Mouse (Mus musculus): ENCODE results near the gene Olfr107. TPM values are rescaled to one million over a fixed set of nuclear protein-coding genes. Genes with fewer than 3 reads are reported as not detected.

The Olfr107 gene
- not detected in 2 replicates for polyA plus RNA-seq (2015; fragmentation: Nextera tagmentation; extraction: Ambion mirVana)

GRCm38 (mm10) chr17:37398926-37399325, at the start of gene Olfr107:
Gene Olfr107 (plus strand): TSS chr17:37399226.

DNA sequence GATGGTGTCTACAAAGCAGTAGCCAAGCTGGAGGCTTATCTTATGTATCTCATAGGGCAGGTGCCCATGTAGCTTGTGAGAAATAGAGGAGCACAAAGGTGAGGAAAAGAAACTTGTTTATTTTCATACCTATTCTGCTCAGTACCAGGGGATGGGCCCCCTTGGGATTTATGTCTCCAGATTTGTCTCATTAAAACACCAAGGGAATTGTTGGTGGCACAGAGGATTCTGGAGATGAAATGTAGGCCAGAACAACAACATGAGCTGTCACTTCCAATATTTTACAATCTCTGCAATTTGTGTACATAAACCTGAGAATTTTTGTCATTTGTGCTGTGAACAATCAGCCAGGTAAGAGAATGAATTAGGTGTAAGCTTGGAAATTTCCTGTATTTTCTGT, 39.7 kb upstream of the Olfr107 start, which contains the start of gene Olfr104-ps:
Olfr104-ps (plus strand) TSS at position 301 of the 400 bp plus-strand sequence.

DNA sequence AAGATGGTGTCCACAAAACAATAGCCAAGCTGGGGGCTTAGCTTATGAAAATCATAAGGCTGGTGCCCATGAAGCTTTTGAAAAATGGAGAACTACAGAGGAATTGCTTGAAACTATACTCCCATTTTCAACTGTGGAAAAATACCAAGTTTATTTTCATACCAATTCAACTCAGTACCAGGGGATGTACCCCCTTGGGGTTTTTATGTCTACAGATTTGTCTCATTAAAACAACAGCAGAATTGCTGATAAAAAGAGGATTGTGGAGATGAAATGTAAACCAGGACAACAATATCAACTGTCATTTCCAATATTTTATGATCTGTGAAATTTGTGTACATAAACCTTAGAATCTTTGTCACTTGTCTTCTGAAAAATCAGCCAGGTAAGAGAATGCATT, 20.3 kb upstream of the Olfr107 start, which contains the start of gene Olfr105-ps:
Olfr105-ps (plus strand) TSS at position 301 of the 400 bp plus-strand sequence.

DNA sequence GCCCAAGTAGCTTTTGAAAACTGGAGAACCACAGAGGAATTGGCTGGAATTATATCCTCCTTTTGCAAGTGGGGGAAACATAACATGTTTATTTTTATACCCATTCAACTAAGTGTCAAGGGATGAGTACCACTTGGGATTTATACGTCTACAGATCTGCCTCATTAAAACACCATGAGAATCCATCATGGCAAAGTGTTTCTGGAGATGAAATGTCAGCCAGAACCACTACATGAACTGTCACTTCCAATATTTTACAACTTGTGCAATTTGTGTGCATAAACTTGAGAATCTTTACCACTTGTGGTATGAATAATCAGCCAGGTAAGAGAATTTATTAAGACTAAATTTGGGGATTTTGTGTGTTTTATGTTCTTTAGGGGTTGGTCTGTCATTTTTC, 8.9 kb upstream of the Olfr107 start, which contains the start of gene Olfr106-ps:
Olfr106-ps (plus strand) TSS at position 301 of the 400 bp plus-strand sequence.

DNA sequence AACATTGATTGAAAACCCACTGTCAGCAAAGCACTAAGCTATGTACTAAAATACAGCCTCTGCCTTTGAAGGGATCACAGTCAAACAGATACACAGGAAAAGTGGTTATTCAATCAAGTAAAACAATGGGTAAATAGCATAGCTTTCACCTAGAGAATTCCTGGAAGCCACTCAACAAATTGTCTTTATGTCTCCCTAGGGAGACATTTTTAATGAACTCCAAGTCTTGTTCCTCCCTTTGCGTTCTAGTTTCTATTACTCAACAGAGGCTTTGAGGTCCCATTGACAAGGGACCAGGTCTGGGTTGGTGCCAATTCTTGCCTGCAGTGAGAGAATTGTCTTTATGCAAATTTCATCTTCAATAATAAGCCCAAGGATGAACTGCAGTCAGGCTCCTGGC, 46.2 kb downstream of the Olfr107 start, which contains the start of gene Olfr108:
Olfr108 (plus strand) TSS at position 301 of the 400 bp plus-strand sequence.

Other genes starting within 250 kb of the Olfr107 start
- gene Olfr93, start 237.7 kb upstream of the Olfr107 start, polyA plus RNA-seq (2015; fragmentation: Nextera tagmentation; extraction: Ambion mirVana) = not detected in 2 replicates
- 0.13 TPM in 1 of 2 replicates, not detected in the other for gene Ubd, start 205.3 kb upstream of the Olfr107 start, polyA plus RNA-seq (2015; fragmentation: Nextera tagmentation; extraction: Ambion mirVana)
- 0.18 and 0.19 TPM in 2 replicates for gene Olfr94, start 198.2 kb upstream of the Olfr107 start, polyA plus RNA-seq (2015; fragmentation: Nextera tagmentation; extraction: Ambion mirVana)
- not detected in 2 replicates for gene Olfr95, start 186.1 kb upstream of the Olfr107 start, polyA plus RNA-seq (2015; fragmentation: Nextera tagmentation; extraction: Ambion mirVana)
- gene Olfr96, start 179.1 kb upstream of the Olfr107 start, polyA plus RNA-seq (2015; fragmentation: Nextera tagmentation; extraction: Ambion mirVana) = not detected in 2 replicates
- not detected in 2 replicates for gene Olfr97, start 161.9 kb upstream of the Olfr107 start, polyA plus RNA-seq (2015; fragmentation: Nextera tagmentation; extraction: Ambion mirVana)
- not detected in 2 replicates for gene Olfr98, start 135.5 kb upstream of the Olfr107 start, polyA plus RNA-seq (2015; fragmentation: Nextera tagmentation; extraction: Ambion mirVana)
- gene H2-M3, start 129.0 kb upstream of the Olfr107 start, polyA plus RNA-seq (2015; fragmentation: Nextera tagmentation; extraction: Ambion mirVana) = 3.8 and 4.2 TPM in 2 replicates
- gene Olfr99, start 115.8 kb upstream of the Olfr107 start, polyA plus RNA-seq (2015; fragmentation: Nextera tagmentation; extraction: Ambion mirVana) = not detected in 2 replicates
- gene Olfr101, start 94.9 kb upstream of the Olfr107 start, polyA plus RNA-seq (2015; fragmentation: Nextera tagmentation; extraction: Ambion mirVana) = not detected in 2 replicates
- gene Olfr102, start 82.2 kb upstream of the Olfr107 start, polyA plus RNA-seq (2015; fragmentation: Nextera tagmentation; extraction: Ambion mirVana) = not detected in 2 replicates
- not detected in 2 replicates for gene Olfr103, start 59.5 kb upstream of the Olfr107 start, polyA plus RNA-seq (2015; fragmentation: Nextera tagmentation; extraction: Ambion mirVana)
- gene Olfr104-ps, start 39.6 kb upstream of the Olfr107 start, polyA plus RNA-seq (2015; fragmentation: Nextera tagmentation; extraction: Ambion mirVana) = not detected in 2 replicates
- not detected in 2 replicates for gene Olfr105-ps, start 20.2 kb upstream of the Olfr107 start, polyA plus RNA-seq (2015; fragmentation: Nextera tagmentation; extraction: Ambion mirVana)
- gene Olfr106-ps, start 8.8 kb upstream of the Olfr107 start, polyA plus RNA-seq (2015; fragmentation: Nextera tagmentation; extraction: Ambion mirVana) = not detected in 2 replicates
- gene Olfr108, start 46.3 kb downstream of the Olfr107 start, polyA plus RNA-seq (2015; fragmentation: Nextera tagmentation; extraction: Ambion mirVana) = not detected in 2 replicates
- not detected in 2 replicates for gene Olfr109, start 59.7 kb downstream of the Olfr107 start, polyA plus RNA-seq (2015; fragmentation: Nextera tagmentation; extraction: Ambion mirVana)
- not detected in 2 replicates for gene H2-M2, start 84.3 kb downstream of the Olfr107 start, polyA plus RNA-seq (2015; fragmentation: Nextera tagmentation; extraction: Ambion mirVana)
- not detected in 2 replicates for gene Olfr110, start 93.2 kb downstream of the Olfr107 start, polyA plus RNA-seq (2015; fragmentation: Nextera tagmentation; extraction: Ambion mirVana)
- not detected in 2 replicates for gene Olfr111, start 108.8 kb downstream of the Olfr107 start, polyA plus RNA-seq (2015; fragmentation: Nextera tagmentation; extraction: Ambion mirVana)
- not detected in 2 replicates for gene Olfr112, start 170.2 kb downstream of the Olfr107 start, polyA plus RNA-seq (2015; fragmentation: Nextera tagmentation; extraction: Ambion mirVana)
- gene Olfr113, start 178.4 kb downstream of the Olfr107 start, polyA plus RNA-seq (2015; fragmentation: Nextera tagmentation; extraction: Ambion mirVana) = not detected in 2 replicates
- gene Olfr114, start 193.5 kb downstream of the Olfr107 start, polyA plus RNA-seq (2015; fragmentation: Nextera tagmentation; extraction: Ambion mirVana) = not detected in 2 replicates
- not detected in 2 replicates for gene Olfr115, start 227.9 kb downstream of the Olfr107 start, polyA plus RNA-seq (2015; fragmentation: Nextera tagmentation; extraction: Ambion mirVana)
- not detected in 2 replicates for gene Olfr116, start 228.0 kb downstream of the Olfr107 start, polyA plus RNA-seq (2015; fragmentation: Nextera tagmentation; extraction: Ambion mirVana)